Mouse (Mus musculus) ES-E14 (cell line): ENCODE measurements around the gene Abhd15. TPM values are rescaled to one million over a fixed set of nuclear protein-coding genes. Genes with fewer than 3 reads are reported as not detected.
"Not testable (repeated sequence)": the region's sequence is repeated elsewhere in the genome, so short reads cannot be mapped to it uniquely, and the experiment has no call there.

ENCODE experiments used
- DNase-seq: peaks from one replicate; pipeline ENCODE4 v3.0.0-alpha.2; 2013; ENCODE audit warnings: low read depth, low spot score
- H3K27ac ChIP-seq: 2 replicates; pipeline ENCODE4 v1.5.1; 2012; ENCODE audit warnings: low read depth, mild to moderate bottlenecking, low read length, moderate library complexity, mixed read lengths; ENCODE audit not compliant: poor library complexity, insufficient read depth, severe bottlenecking
- H3K36me3 ChIP-seq: 2 replicates; pipeline ENCODE4 v1.6.1; 2012; ENCODE audit warnings: mild to moderate bottlenecking, low read length, moderate library complexity, mixed read lengths; ENCODE audit not compliant: control insufficient read depth, poor library complexity, insufficient read depth, severe bottlenecking
- H3K4me1 ChIP-seq, 2 experiments: fragments of 150-350 bp in 1 of 2; sonication (generic) in 1 of 2; 2 replicates each; pipeline ENCODE4 v1.6.1; 2012; ENCODE audit warnings: low read length in 2 of 2, mild to moderate bottlenecking in 1 of 2, mixed read lengths in 1 of 2; ENCODE audit not compliant: control insufficient read depth in 2 of 2, insufficient read depth in 2 of 2, poor library complexity in 1 of 2
- H3K4me3 ChIP-seq, 2 experiments: fragments of 150-350 bp in 1 of 2; sonication (generic) in 1 of 2; 2 replicates each; pipeline ENCODE4 v1.5.1; 2012; ENCODE audit warnings: low read length in 2 of 2, low read depth in 1 of 2, mild to moderate bottlenecking in 1 of 2, mixed read lengths in 1 of 2; ENCODE audit not compliant: insufficient read depth in 1 of 2, poor library complexity in 1 of 2, severe bottlenecking in 1 of 2
- H3K9ac ChIP-seq: 2 replicates; pipeline ENCODE4 v1.6.1; 2012; ENCODE audit warnings: low read depth, mild to moderate bottlenecking, low read length, mixed read lengths; ENCODE audit not compliant: poor library complexity, insufficient read depth, severe bottlenecking
- H3K9me3 ChIP-seq: fragments of 150-350 bp; sonication (generic); 2 replicates; pipeline ENCODE4 v1.6.1; 2012; ENCODE audit warnings: low read depth, mild to moderate bottlenecking, low read length; ENCODE audit not compliant: control insufficient read depth, insufficient read depth
- CHD2 ChIP-seq: IDR thresholded peaks from 2 replicates; pipeline ENCODE4 v1.6.1; 2014; ENCODE audit warnings: mild to moderate bottlenecking, low read depth, low read length, inconsistent platforms
- HCFC1 ChIP-seq: IDR thresholded peaks from 2 replicates; pipeline ENCODE4 v1.6.1; 2012; ENCODE audit warnings: low read length, inconsistent platforms, borderline replicate concordance; ENCODE audit not compliant: insufficient read depth
- MAFK ChIP-seq: IDR thresholded peaks from 2 replicates; pipeline ENCODE4 v1.6.1; 2014; ENCODE audit warnings: mild to moderate bottlenecking, low read depth, low read length, inconsistent platforms; ENCODE audit not compliant: insufficient read depth
- ZC3H11A ChIP-seq: IDR thresholded peaks from 2 replicates; pipeline ENCODE4 v1.6.1; 2012; ENCODE audit warnings: low read depth, mild to moderate bottlenecking, inconsistent platforms, low read length, borderline replicate concordance
- ZNF384 ChIP-seq: IDR thresholded peaks from 2 replicates; pipeline ENCODE4 v1.6.1; 2012; ENCODE audit warnings: low read depth, low read length, inconsistent platforms
- in situ Hi-C, 2 experiments: fragments of 600-800 bp; cut with MboI; formaldehyde crosslinking; loops; one replicate each; pipeline ENCODE4 v1.15.1; 2025; ENCODE audit warnings: low sequenced_read_pairs in 2 of 2, inconsistent platforms in 1 of 2; ENCODE audit not compliant: unreplicated experiment in 2 of 2
- total RNA-seq: library from RNA; depleted of rRNA; stranded (reverse); fragments of 300-350 nt; gene quantifications from 2 replicates; pipeline ENCODE4 v1.2.3, GENCODE M21; 2012

The Abhd15 gene
- total RNA-seq, 1 experiment: 1.7 TPM

DNA sequence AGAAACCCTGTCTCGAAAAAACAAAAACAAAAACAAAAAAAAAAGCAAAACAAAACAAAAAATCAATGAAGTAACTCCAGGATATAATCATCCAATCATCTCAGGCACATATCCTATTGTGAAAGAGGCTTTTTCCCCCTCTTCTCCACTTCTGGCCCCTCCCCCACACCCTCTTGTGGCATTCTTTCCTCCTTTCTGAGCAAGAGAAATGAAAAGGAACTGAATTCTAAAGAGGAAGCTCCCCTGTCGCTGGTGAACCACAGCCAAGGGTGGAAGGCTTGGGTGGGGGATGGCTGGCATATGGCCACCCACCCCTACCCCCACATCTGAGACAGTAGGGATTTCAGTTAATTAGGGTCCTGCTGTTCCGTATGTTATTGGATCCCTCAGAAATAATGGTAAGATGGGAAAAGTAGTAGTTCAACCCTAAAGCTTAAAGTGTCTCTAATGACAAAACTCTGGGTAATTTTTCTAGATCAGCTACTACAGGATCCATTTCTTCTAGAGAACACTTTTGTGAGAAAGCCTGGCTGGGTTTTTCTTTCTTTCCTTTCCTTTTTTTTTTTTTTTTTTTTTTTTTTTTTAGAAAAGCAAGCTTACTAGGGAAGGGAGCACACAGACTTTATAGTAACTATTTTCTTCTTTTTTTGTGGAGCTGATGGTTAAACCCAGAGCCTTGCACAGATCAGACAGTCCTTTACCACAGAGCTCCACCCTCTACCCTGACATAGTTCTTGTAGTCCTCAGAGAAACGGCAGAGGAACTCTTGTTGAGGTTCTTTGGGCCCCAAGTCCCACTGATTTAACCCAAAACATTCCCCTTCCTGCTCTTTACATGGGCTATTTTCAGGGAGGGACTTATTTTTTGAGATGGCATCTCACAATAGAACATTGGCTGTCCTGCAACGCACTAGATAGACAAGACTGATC lies 5.9 kb downstream of the Abhd15 start:
- TF ChIP-seq MAFK: no peak
- Histone ChIP-seq H3K4me3 (no peak overlapping the region), H3K4me1 (peaks cover 0 to under 1% of the 10 kb centered on the region in 2 experiments; a peak in 1 of 4 replicates), H3K9me3 (no peaks in the 10 kb centered on the region), H3K27ac (no peak overlapping the region), H3K36me3 (no peaks in the 10 kb centered on the region), H3K9ac (no peak overlapping the region)
- no peak for DNase-seq
- in situ Hi-C loops: no loop called here

DNA sequence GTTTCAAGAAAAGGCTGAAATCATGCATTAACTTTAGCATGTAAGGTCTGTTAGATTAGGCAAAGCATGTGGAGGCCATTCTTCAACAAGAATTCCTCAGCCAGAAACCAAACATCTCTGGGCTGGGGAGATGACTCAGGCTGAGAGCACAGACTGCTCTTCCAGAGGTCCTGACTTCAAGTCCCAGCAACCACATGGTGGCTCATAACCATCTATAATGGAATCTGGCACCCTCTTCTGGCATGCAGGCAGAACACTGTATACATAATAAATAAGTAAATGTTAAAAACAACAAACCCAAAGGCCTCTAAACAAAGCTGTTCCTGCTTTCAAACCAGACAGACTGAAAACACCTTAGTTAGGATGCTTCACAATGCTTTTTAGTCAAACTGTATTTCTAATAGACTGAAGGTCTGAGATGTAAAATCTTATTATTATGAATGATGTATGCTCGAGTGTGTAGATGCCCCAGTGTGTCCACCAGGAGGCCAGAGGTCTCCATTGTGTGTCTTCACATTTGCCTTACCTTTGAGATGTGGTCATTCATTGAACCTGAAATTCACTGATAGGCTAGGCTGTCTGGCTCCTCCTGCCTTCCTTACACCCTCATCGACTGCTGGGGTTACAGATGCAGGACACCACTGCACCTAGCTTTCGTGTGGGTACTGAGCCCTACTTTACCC lies 11.0 kb downstream of the Abhd15 start:
- in situ Hi-C loops: no loop called here
- Histone ChIP-seq H3K9ac (no peak overlapping the region), H3K4me1 (no peaks in the 10 kb centered on the region), H3K4me3 (no peak overlapping the region), H3K36me3 (no peaks in the 10 kb centered on the region), H3K9me3 (no peaks in the 10 kb centered on the region), H3K27ac (no peak overlapping the region)
- TF ChIP-seq ZC3H11A: no peak
- no peak for TF ChIP-seq HCFC1
- no peak for TF ChIP-seq ZNF384
- no peak for TF ChIP-seq MAFK
- TF ChIP-seq CHD2: no peak
- no peak for DNase-seq

- H3K4me1 ChIP-seq, H3K9ac ChIP-seq, H3K4me3 ChIP-seq, DNase-seq, H3K27ac ChIP-seq, H3K36me3 ChIP-seq, H3K9me3 ChIP-seq, in situ Hi-C loops: not testable (repeated sequence)
Observed at GRCm38 (mm10) chr11:77528420-77528819, 13.5 kb downstream of the Abhd15 start.

DNA sequence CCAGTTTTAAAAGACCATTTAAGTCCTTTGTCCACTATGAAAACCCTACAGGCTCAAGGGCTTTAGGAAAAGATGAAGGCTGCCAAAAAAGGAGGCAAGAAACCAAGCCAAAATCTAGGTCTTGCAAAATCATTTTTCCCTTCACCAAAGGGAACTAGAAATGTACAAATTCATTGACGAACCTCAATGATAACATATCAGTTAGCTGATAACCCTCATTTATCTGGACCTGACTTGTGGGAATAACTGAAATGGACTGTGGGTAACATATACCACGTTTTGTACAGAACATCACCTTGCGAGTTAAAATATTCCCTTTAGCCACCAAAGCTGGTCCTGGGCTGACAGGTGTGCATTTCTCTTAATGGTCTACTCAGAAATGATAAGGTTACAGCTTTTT lies 14.7 kb downstream of the Abhd15 start:
- no peak for DNase-seq
- Histone ChIP-seq H3K27ac (no peak overlapping the region), H3K9ac (no peak overlapping the region), H3K4me1 (no peaks in the 10 kb centered on the region), H3K36me3 (no peaks in the 10 kb centered on the region), H3K4me3 (no peak overlapping the region), H3K9me3 (no peaks in the 10 kb centered on the region)
- TF ChIP-seq ZNF384: no peak
- no peak for TF ChIP-seq MAFK
- TF ChIP-seq ZC3H11A: no peak
- no peak for TF ChIP-seq CHD2
- TF ChIP-seq HCFC1: no peak
- in situ Hi-C loops: no loop called here

DNA sequence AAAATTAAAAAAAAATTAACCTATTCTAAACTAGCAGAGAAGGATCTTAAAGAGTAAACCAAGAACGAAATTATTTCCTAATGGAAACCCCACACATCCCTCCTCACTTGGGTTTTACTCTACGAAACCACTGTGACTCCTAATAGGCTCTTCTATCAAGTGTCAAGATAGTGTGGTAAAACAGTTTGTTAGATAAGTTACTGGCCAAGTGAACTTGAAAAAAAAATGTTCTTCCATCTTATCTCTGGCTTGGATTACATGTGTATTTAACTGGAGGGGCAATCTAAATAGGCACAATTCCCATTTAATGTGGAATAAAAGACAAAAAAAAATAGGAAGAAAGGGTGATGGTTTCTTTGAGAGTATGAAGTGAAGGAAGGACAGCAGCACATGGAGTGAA lies 15.9 kb downstream of the Abhd15 start:
- in situ Hi-C loops: no loop called here
- H3K36me3 ChIP-seq: no peaks in the 10 kb centered on the region
- H3K9me3 ChIP-seq: no peaks in the 10 kb centered on the region
- H3K27ac ChIP-seq: no peak overlapping the region
- no peaks in the 10 kb centered on the region for H3K4me1 ChIP-seq
- H3K9ac ChIP-seq: no peak overlapping the region
- no peak overlapping the region for H3K4me3 ChIP-seq
- no peak for DNase-seq
- TF ChIP-seq ZC3H11A: no peak
- no peak for TF ChIP-seq MAFK
- no peak for TF ChIP-seq CHD2
- TF ChIP-seq HCFC1: no peak
- no peak for TF ChIP-seq ZNF384
